Mouse (Mus musculus) duodenum, adult 2 months (tissue): Measurements from ENCODE around the gene Olfr958. TPM values are rescaled to one million over a fixed set of nuclear protein-coding genes. Genes with fewer than 3 reads are reported as not detected.

ENCODE experiments used
- polyA plus RNA-seq: library from polyadenylated mRNA; depleted of rRNA; stranded (reverse); fragments of >200 nt; gene quantifications from 2 replicates; pipeline ENCODE4 v1.2.3, GENCODE M21; 2012; ENCODE audit warnings: low replicate concordance; rRNA removed

The Olfr958 gene
- not detected in 2 replicates for polyA plus RNA-seq

DNA sequence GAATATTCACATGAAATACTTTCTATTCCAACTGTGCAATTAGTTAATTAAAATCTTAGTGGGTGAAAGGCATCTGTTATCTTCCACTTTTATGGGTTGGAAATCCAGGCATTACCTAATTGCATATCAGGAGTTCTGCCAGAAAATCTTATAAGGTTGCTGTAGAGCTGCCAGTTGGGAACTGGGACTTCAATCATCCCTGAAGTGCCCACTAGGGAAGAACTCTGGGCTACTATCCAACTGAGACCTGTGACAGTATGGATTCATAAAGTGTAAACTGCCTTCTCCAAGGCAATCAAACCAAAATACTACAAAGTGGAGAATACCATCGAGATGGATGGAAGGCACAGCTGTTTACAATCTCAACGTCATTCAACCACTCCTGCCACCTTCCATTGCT, at the start of gene Olfr958:
TSS of gene Olfr958 (minus strand) at position 109 of the 400 bp plus-strand sequence.

DNA sequence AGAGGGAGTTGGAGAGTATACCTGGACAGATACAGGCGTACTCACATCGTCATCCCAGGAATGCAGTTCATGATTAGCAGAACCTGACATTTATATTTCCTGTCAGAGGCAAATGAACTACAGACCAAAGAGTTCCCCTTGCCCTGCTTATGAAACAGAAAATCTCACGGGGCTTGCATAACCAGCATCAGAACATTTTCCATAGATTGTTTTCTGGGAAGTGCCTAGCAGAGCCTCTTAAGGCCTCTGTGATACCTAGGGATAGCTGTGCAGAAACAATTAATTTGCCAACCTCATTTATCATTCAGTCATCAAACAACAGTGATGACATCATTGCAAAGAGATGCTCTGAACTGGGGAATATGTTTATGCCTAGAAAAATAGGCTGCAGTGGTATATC, 21.6 kb upstream of the Olfr958 start, which contains the start of gene Olfr959:
TSS of gene Olfr959 (minus strand) at position 101 of the 400 bp plus-strand sequence.

DNA sequence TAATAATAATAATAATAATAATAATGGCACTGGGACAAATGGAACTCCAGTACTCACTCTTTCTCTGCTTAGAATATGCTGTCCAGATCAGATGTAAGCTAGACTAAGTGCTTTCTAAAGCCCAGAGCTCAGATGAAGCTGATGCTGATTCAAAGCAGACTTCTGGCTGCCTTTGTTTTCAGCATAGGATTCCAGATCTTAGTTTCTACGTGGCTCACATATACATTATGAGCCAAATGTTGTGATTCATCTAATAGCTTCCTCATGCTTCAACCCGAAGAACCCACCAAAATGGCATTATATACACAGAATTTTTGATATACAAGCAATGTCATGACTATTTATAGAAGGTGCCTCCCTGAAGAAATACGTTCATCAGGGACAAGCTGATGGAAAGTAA, 38.3 kb downstream of the Olfr958 start, which contains the start of gene Olfr957:
TSS of gene Olfr957 (minus strand) at position 279 of the 400 bp plus-strand sequence.

Other genes with a start within 250 kb of the Olfr958 start
- gene Olfr948, start 228.0 kb downstream of the Olfr958 start, polyA plus RNA-seq = not detected in 2 replicates
- not detected in 2 replicates for gene Olfr951, start 166.6 kb downstream of the Olfr958 start, polyA plus RNA-seq
- gene Olfr952, start 126.9 kb downstream of the Olfr958 start, polyA plus RNA-seq = not detected in 2 replicates
- not detected in 2 replicates for gene Olfr954, start 97.4 kb downstream of the Olfr958 start, polyA plus RNA-seq
- gene Olfr955, start 82.1 kb downstream of the Olfr958 start, polyA plus RNA-seq = not detected in 2 replicates
- gene Olfr44, start 60.1 kb downstream of the Olfr958 start, polyA plus RNA-seq = not detected in 2 replicates
- not detected in 2 replicates for gene Olfr957, start 38.2 kb downstream of the Olfr958 start, polyA plus RNA-seq
- gene Olfr959, start 21.5 kb upstream of the Olfr958 start, polyA plus RNA-seq = not detected in 2 replicates
- 0.30 and 1.8 TPM in 2 replicates for gene AW551984, start 50.3 kb upstream of the Olfr958 start, polyA plus RNA-seq
- not detected in 2 replicates for gene Olfr148, start 56.6 kb upstream of the Olfr958 start, polyA plus RNA-seq
- not detected in 2 replicates for gene Olfr960, start 67.3 kb upstream of the Olfr958 start, polyA plus RNA-seq
- gene Olfr961, start 91.0 kb upstream of the Olfr958 start, polyA plus RNA-seq = not detected in 2 replicates
- not detected in 2 replicates for gene Olfr963, start 113.2 kb upstream of the Olfr958 start, polyA plus RNA-seq
- gene Olfr149, start 153.1 kb upstream of the Olfr958 start, polyA plus RNA-seq = not detected in 2 replicates
- gene Olfr965, start 157.3 kb upstream of the Olfr958 start, polyA plus RNA-seq = not detected in 2 replicates
- gene Olfr150, start 176.9 kb upstream of the Olfr958 start, polyA plus RNA-seq = not detected in 2 replicates
- gene Olfr967, start 192.2 kb upstream of the Olfr958 start, polyA plus RNA-seq = not detected in 2 replicates
- gene Olfr968, start 229.2 kb upstream of the Olfr958 start, polyA plus RNA-seq = not detected in 2 replicates
- gene Olfr969, start 236.9 kb upstream of the Olfr958 start, polyA plus RNA-seq = not detected in 2 replicates